Mouse (Mus musculus): ENCODE measurements around the gene Laptm5.

Gene Laptm5

DNA sequence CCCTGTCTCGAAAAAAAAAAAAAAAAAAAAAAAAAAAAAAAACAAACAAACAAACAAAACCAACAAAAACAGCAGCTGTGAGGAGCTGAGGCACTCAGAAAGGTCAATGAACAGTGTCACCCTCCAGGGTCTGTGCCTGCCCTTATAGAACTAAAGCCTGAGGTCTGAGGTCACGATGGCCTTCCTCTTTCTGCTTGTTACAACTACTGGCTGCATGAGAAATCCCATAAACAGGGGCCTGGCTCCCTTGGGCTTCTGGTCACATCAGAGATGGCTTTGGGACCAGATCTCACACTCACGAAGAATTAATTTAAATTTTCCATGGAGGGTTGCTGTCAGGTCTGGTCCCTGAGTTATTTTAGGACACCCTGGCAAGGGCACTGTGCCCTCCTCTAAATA is 13.5 kb upstream of the Laptm5 start:
- no peak for DNase-seq (ENCODE audit: low spot score in 2 of 2)

GRCm38 (mm10) chr4:130899782-130900427 is 13.0 kb upstream of the Laptm5 start:
- DNase-seq (ENCODE audit: low spot score in 2 of 2) = no peak

GRCm38 (mm10) chr4:130900746-130901145 is 12.2 kb upstream of the Laptm5 start:
- DNase-seq (ENCODE audit: low spot score in 2 of 2) = no peak

GRCm38 (mm10) chr4:130902289-130902781 is 10.6 kb upstream of the Laptm5 start:
- no peak for DNase-seq (ENCODE audit: low spot score in 2 of 2)

DNA sequence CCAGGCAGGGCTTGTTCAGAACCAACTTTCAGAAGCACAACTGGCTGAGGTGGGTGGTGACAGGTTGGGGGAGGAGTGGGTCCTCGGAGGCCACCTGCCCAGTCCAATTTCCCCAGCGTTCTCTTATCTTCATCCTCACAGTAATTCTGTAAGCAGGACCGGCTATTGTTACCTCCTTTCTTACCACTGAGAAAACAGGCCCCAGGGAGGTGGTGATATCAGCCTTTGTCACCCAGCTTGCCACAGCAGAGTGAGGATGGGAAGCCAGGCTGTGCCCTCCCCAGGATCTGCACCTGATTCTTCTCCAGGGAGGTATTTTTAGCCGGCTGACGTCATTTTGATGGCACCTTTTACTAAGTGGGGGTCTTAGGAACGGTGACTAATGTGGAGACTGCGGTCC is 7.9 kb upstream of the Laptm5 start:
- no peak for DNase-seq (ENCODE audit: low spot score in 2 of 2)

DNA sequence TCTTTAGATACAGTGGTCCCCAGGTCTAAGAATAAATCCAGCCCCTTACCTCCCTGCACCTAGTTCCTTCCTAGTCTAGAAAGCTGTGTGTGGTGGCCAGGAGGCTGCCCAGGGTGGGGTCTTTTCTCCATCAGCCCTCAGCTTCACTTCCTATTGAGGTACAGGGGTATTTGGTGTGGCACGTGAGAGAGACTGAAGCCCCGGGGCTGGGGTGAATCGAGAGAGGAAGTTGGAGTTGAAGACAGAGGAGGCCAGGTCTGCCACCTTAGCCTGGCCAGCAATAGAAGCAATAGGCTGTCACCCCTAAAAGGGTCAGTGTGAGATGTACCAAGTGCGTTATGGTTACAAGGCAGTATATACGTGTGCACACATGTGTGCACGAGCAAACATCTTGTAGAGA is 7.0 kb upstream of the Laptm5 start:
- DNase-seq (ENCODE audit: low spot score in 2 of 2) = no peak

GRCm38 (mm10) chr4:130906296-130906695 is 6.6 kb upstream of the Laptm5 start:
- peak; percentile 68 to 71 for DNase-seq (ENCODE audit: low spot score in 2 of 2)

GRCm38 (mm10) chr4:130907200-130908069 is 5.5 kb upstream of the Laptm5 start:
- no peak for DNase-seq (ENCODE audit: low spot score in 2 of 2)

- no peak for DNase-seq (ENCODE audit: low spot score in 2 of 2)
Observed at GRCm38 (mm10) chr4:130908133-130908532, 4.8 kb upstream of the Laptm5 start.

DNA sequence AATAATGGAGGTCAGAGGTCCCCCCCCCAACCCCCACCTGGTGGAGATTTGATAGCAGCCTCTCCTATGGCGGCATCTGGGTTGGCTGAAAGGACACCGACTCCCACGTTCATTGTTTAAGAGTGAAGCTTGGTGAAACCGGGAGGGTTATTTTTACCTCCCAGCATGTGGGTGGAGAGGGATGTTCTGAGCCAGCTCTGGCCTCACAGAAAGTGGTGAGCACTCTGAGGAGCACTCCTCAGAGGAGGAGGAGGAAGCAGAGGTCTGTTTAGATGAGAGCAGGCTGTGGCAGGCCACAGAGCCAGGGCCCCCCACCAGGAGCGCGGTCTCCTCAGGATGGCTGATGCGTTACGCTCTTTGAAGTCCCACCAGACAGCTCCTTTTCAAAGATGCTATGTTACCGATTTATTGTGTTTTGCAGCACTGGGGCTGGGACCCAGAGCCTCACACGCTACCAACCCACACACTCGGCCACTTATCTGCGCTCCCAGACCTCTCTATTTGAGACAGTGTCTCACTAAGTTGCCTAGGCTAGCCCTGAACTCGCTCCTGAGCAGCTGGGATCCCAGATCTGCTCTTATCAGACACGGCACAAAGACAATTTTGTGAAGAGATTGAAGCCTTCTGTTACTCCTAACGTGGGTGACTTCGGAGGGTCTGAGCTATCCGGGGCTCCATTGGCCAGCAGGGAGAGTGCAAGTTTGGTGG is 3.6 kb upstream of the Laptm5 start:
- DNase-seq (ENCODE audit: low spot score in 2 of 2) = peak; percentile 44 to 57

GRCm38 (mm10) chr4:130910666-130911065 is 2.3 kb upstream of the Laptm5 start:
- no peak for DNase-seq (ENCODE audit: low spot score in 2 of 2)

DNA sequence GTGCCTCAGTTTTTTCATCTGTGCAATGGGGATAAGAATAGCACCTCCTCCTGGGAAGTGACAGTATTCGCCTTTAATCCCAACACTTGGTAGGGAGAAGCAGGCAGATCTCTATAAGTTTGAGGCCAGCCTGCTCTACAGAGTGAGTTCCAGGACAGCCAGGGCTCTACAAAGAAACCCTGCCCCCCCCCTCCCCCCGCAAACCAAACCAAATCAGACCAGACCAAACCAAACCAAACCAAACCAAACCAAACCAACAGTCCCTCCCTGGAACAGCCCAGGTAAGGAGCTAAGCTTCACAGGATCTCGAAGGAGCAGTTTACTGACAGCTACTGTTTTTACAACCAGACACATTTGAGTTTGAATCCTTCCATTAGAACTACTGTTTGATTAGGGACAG is 299 bp upstream of the Laptm5 start:
- no peak for DNase-seq (ENCODE audit: low spot score in 2 of 2)

GRCm38 (mm10) chr4:130913511-130913910 is 586 bp downstream of the Laptm5 start:
- DNase-seq (ENCODE audit: low spot score in 2 of 2) = no peak

DNA sequence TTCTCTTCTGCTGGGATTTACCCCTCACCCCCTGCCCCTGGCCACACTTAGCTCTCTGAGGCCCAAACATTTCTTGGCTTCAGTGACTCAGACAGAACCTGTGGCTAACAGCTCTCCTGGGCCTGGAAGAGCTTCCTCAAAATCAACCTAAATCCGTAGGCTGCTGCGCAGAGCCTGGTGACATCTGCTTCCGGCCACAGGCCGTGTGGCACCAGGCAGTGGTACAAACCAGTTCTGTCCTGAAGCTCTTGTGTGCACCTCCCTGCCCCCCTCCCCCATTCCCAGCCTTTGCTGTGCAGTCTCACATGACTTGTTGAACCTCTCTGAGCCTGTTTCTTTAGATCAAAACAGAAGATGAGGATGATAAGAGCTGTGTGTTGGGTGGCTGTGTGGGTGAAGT is 1.1 kb downstream of the Laptm5 start:
- peak in 1 of 2 experiments; percentile 58 for DNase-seq (ENCODE audit: low spot score in 2 of 2)

DNA sequence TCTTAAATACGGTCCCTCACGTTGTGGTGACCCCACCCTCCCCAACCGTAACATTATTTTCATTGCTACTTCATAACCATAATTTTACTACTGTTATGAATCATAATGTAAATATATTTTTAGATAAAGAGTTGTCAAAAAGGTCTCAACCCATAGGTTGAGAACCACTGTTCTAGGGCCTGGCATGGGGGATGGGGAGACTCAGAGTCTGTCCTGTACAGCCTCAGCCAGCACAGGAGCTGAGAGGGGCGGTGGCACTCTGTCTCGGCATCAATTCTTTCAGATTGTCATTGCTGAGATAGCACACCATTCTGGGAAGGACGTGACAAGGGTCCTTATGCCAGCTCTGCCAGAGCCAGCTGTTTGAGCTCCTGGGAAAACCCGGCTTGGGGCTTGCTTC is 1.6 kb downstream of the Laptm5 start:
- no peak for DNase-seq (ENCODE audit: low spot score in 2 of 2)

- DNase-seq (ENCODE audit: low spot score in 2 of 2) = no peak
Observed at GRCm38 (mm10) chr4:130915006-130915667, 2.2 kb downstream of the Laptm5 start.

DNA sequence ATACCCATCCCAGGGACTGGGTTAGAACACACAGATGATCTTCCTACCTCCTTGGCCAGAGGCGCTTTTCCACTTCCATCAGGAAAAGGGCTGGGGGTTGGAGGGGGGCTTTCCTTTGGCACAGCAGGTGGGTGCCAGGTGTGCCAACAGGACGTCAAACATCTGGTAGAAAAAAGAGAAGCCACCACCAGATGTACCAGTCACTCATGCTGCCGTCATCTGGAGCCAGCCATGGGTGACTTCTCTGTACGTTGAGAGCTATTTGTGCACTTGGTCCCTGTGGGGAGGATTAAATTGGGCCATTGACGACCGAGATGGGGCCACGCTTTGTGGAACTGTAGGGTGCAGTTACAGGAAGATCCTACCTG is 2.7 kb downstream of the Laptm5 start:
- no peak for DNase-seq (ENCODE audit: low spot score in 2 of 2)

DNA sequence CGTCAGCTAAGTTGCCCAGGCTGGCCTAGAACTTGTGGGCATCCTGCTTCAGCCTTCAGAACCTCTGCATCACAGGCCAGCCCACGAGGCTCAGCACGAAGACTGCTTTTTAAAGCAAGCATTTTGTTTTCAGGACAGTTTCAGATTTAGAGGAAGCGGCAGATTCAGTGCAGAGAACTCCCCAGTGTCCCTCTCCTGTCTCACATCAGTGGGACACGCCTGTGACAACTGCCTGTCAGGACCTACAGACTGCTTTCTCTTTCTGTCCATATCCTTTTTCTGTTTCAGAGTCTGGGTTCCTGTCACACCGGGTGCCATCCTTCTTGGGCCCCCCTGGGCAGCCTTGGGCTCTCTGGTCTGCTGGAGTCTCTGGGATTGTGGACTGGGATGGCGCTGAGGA is 3.7 kb downstream of the Laptm5 start:
- DNase-seq (ENCODE audit: low spot score in 2 of 2) = no peak

DNA sequence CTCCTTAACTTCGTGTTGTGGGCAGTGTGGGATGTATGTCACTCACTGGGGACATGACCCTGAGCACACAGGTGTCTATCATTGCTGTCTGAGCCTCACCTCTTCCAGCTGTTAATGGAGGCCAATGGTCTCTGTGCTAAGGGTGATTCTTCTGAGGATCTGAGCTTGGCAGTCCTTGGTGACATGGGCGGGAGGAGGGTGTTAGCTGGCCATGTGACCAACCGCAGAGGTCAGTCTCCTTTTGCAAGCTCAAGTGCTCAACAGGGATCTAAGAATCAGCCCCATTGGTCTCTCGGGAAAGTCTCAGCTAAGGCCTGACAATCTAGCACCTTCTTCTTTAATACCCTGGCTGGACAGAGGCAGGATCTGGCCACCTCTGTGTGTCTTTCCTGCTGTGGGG is 4.6 kb downstream of the Laptm5 start:
- no peak for DNase-seq (ENCODE audit: low spot score in 2 of 2)

- DNase-seq (ENCODE audit: low spot score in 2 of 2) = no peak
Observed at GRCm38 (mm10) chr4:130918805-130919749, 6.2 kb downstream of the Laptm5 start.
